Mouse (Mus musculus): ENCODE data around the gene Olfr769.
"Not testable (repeated sequence)": the region's sequence is repeated elsewhere in the genome, so short reads cannot be mapped to it uniquely, and the experiment has no call there.

DNA sequence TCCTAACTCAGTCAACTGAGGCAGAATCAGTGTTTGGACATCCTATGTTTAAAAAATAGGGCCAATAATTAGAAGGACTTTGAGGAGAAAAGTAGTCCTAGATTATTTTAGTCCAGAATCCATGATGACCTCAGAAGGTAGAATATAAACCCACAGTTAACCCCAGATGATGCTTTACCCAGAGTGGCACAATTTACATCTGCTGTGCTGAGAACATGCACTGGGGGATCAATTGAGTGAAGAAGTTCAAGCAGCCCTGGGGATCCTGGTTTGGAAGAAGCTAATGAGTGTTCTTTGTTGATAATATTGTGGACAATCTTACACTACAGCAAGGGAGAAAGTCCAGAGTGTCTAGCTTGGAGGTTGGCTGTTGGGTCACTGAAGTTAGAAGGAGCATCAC, 34.9 kb downstream of the Olfr769 start, which contains the start of gene Olfr767:
- not testable (repeated sequence) for TF ChIP-seq CTCF (IDR thresholded peaks at IDR 0.05; ENCODE audit: low read depth, low read length); GATA1 (IDR thresholded peaks at IDR 0.05; ENCODE audit: borderline replicate concordance, low read length); TAL1 (conservative IDR thresholded peaks at IDR 0.05; ENCODE audit: low read depth, low read length); GATA2 (IDR thresholded peaks at IDR 0.05; ENCODE audit: borderline replicate concordance, low read depth, low read length)

All from G1E (cell line).